Mouse (Mus musculus): ENCODE measurements around the gene Pgm1.
A peak's percentile ranks its signal among the peaks of the same experiment; 100 is the strongest.

Gene Pgm1

DNA sequence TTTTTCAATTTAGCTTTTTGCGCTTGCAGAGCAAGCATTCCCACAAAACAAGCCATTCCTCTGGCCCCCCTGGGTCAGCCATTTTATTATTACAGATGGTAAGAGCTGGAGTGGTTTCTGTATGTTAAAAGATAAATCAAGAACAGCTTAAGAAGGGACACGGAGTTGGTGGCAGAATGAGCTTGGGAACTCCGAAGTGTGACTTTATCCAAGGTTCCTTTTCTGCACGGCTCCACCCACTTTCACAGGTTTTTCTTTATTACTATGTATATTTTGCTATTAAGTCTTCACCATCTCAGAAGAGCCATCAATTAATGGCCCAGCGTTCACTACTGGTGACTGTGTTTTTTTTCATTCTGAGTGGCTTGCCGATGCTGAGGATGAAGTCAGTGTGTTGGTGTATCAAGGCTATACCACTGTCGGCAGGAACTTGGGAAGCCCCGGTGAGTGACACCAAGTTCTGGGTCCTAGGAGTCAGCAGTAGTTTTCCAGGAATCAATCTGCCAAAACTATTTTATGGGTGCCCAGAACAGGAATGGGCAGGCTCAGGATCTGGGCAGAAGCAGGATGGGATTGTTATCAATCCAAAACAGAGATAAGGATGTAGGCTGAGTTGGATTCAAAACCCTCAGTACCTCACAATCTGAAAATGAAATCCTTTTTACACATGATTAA lies 83.3 kb downstream of the Pgm1 start:
- DNase-seq = no peak

DNA sequence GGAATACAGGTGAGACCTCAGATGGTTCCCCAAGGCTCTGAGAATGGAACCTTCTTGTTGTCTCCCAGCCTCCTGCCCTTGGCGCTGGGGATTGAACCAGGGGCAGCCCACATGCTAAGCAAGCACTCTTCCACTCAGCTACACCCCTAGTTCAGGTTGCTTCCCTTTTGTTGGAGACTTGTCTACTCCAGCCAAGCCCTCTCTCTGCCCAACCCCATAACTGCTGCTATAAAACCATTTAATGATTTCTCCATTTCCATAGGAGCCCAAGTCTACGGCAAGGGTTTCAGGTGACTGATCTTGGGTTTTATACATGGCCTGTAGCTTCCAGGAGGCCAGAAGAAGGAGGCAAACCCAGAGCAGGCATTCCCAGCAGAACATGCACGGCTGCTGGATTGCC lies 98.6 kb downstream of the Pgm1 start:
- no peak for DNase-seq

DNA sequence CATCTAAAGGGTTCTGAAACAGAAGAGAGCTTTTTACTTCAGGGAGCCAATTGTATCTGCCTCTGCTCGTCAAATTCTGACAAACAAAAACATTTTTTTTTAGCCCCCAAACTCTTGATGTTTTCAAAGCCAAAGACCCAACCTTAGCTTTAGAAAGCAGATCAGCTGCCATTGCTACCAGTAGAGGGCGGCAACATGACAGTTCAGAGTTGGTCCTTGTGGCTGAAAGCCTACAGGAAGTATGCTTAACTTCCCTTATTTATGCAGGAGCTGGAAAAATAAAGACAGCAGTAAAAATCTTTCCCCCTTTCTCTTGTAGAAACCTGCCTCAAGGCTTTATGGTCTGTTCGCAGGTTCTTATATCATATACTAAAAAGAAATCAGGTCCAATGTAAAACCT lies 99.4 kb downstream of the Pgm1 start:
- DNase-seq = peak; percentile 88

DNA sequence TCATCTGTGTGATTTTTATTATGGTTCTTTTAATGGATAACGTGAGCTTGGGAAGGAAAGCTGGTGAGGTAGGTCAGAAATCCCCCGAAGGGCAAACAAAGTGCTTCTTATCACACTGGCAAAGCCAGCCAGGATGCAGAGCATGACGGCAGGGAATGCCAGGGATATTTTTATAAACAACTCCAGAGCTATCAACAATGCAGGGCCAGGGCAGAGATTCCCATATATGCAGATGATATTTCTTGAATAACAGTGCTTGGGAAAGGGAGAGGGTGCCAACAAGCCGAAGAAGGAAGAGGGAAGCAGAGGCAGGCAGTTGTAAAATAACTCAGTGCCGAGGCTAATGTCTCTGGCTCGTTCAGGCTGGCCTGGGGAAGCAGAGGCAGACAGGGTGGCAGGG lies 102.1 kb downstream of the Pgm1 start:
- no peak for DNase-seq

DNA sequence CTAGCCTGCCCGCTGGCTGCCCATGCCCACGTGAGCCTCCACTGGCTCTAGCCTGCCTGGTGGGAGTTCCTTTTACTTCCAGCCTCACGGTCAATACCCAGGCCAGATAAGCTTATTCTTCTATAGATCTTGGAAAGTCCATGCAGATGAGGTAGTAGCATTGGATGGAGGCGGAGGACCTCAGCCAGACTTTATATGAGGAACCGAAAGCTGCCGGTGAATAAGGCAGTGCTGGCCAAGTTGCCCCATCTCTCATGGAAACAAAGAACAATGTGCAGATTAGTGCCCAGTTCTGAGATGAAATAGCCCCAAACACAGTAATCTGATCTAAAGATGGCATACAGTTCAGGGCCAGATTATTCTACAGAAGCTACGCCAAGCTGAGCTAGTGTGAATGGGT lies 103.4 kb downstream of the Pgm1 start:
- DNase-seq = no peak

DNA sequence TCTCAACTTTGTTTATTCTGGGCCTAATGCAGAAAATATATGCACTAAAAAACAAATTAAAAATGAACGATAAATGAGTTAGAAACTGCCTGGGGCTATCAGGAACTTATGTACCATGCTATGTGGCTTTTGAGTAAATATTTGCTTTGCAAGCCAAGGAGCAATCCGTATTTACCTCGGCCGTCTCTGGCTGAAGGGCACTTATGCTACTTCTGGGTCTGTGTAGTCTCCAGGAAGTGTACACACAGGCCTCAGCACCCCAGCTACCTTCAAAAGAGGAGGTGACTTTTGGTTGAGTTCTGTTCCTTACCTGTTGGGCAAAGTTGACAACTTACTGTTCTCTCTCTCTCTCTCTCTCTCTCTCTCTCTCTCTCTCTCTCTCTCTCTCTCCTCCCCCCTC lies 104.7 kb downstream of the Pgm1 start:
- DNase-seq = no peak

DNA sequence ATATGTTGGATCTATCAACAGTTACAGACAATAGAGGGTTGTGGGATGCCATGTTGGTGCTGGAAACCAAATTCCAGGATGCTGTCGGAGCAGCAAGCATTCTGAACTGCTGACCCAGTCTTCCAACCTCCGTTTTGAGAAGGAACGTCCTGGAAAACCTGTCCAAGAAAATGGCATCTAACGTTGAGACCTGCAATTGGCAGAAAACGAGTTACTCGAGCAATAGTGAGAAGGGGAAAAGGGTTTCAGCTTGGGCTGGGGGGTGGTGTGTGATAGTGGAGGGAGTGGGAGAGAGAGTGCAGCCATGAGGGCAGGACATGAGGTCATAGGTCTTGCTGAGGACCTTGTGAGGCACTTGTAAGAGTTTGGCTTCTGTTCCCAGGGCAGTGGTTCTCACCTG lies 105.8 kb downstream of the Pgm1 start:
- no peak for DNase-seq

DNA sequence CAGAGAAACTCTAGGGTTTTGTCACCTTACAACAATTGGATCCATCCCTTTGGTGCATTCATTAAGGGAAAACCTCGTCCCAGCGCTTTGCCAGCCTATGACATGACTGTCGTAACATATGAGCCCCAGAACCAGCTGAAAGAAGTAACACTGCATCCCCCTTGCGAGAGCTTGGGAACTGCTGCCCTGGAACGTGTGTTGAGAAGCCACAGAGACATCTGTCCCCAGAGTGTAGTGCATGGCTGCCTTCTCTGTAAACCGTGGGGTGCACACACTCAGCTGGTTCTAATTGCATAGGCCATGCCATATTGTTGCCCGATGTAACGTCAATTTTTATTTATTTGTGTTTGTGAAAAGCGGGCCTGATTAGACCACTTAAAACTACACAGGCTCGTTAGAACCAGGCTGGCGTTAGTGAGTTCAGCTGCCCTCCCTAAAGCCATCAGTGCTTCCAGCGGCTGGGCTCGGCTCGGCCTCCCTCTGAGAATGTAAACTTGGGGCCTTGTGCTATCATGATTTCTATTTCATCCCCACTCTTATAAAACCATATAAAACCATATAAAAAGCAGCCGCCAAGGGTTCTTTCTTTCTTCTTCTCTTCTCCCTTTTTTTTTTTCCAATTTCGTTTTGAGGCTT lies 106.8 kb downstream of the Pgm1 start:
- no peak for DNase-seq
